Mouse (Mus musculus) frontal cortex, postnatal 14 days (tissue): Measurements from ENCODE around the gene Rxra.

Experiments used
- DNase-seq, 2 experiments: peaks; one replicate each; pipeline ENCODE4 v3.0.0; 2022; ENCODE audit warnings: low spot score in 2 of 2

Gene Rxra

DNA sequence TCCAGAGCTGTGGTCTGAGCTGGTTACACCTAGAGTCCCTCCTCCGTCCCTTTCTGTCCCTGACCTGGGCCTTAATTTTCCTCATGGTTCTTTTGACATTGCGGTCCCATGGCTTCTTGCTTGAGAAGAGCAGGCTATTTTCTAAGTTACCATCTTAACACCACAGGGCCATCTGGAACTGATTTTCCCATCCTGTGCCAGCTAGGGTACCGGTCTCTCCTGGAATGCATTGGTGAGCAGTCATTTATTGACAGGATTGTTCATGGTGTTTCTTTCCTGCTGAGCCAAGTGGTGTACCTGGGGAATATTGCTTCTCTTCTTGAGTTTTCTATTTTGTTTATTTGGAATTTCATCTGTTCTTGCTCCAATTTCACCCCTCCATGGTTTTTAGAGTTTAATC, 131.4 kb downstream of the Rxra start:
- no peak for DNase-seq

DNA sequence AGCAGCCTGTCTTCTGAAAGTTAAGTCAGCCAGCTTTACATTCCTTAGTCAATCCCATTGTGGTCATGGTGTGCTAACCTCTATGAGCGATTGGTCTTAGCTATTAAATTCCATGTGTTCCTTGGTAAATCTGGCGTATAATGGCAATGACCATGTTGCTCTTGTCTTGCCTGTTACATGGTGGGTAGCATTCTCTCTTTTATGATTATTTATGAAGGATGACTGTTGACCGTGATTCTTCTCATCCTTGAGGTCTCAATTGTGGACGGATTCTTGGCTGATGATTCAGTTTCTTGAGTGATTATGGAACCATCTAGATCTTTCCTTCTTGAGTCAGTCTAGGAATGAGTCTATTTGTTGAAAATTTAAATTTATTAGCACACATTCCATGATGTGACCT, 133.7 kb downstream of the Rxra start:
- DNase-seq, result no peak
